In the genomic region with DNA sequence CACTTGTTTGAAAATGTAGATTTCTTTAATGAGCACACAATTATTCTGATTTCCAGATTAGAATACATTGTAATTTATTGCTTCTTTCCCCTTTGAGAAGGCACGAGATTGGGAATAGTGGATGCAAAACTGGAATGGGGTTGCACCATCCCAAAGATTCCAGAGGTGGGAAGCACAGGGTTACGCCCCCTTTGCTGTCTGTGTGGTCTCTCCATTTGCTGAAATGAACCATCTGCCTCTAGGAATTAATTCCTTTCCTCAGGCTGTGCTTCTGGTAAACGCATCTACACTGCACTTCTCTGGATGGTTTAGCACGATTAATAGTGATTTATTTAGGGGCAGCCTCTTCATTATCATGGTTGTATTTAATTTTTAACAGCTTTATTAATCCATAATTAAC, we compare ENCODE assay signal across 23 mouse cellular contexts. TPM values are rescaled to one million over a fixed set of nuclear protein-coding genes. Genes with fewer than 3 reads are reported as not detected.
"Had no signal": no experiment of that assay in that cellular context is flagged by ENCODE, and none has a peak within 500 bp of the region (broad histone marks: within the 10 kb centered on the region; RNA-seq: fewer than 3 reads in every experiment).

No protein-coding gene starts in this region.

- H3K4me2 ChIP-seq: intestine, embryonic 15.5 days; liver, embryonic 13.5 days; lung, embryonic 15.5 days; midbrain, embryonic 12.5 days; midbrain, embryonic 15.5 days; neural tube, embryonic 12.5 days; neural tube, embryonic 15.5 days had no signal

- H3K9ac ChIP-seq: intestine, embryonic 15.5 days; liver, embryonic 13.5 days; lung, embryonic 15.5 days; midbrain, embryonic 12.5 days; midbrain, embryonic 15.5 days; neural tube, embryonic 12.5 days; neural tube, embryonic 15.5 days had no signal

- H3K4me3 ChIP-seq: intestine, embryonic 15.5 days; left cerebral cortex, adult 2 months; liver, embryonic 13.5 days; lung, embryonic 15.5 days; midbrain, embryonic 12.5 days; midbrain, embryonic 15.5 days; neural tube, embryonic 12.5 days; neural tube, embryonic 15.5 days had no signal

- ATAC-seq: hindbrain, embryonic 16.5 days; intestine, embryonic 15.5 days; midbrain, embryonic 15.5 days had no signal

- H3K36me3 ChIP-seq: intestine, embryonic 15.5 days; liver, embryonic 13.5 days; lung, embryonic 15.5 days; midbrain, embryonic 12.5 days; midbrain, embryonic 15.5 days; neural tube, embryonic 12.5 days; neural tube, embryonic 15.5 days had no signal

- H3K9me3 ChIP-seq: intestine, embryonic 15.5 days; liver, embryonic 13.5 days; lung, embryonic 15.5 days; midbrain, embryonic 12.5 days; midbrain, embryonic 15.5 days; neural tube, embryonic 12.5 days; neural tube, embryonic 15.5 days had no signal

- H3K27ac ChIP-seq: intestine, embryonic 15.5 days; left cerebral cortex, adult 2 months; liver, embryonic 13.5 days; lung, embryonic 15.5 days; midbrain, embryonic 12.5 days; midbrain, embryonic 15.5 days; neural tube, embryonic 12.5 days; neural tube, embryonic 15.5 days; stomach, postnatal 0 days had no signal

- H3K4me1 ChIP-seq: intestine, embryonic 15.5 days; liver, embryonic 13.5 days; lung, embryonic 15.5 days; midbrain, embryonic 12.5 days; midbrain, embryonic 15.5 days; neural tube, embryonic 12.5 days; neural tube, embryonic 15.5 days had no signal

- H3K27me3 ChIP-seq: intestine, embryonic 15.5 days; liver, embryonic 13.5 days; lung, embryonic 15.5 days; midbrain, embryonic 12.5 days; midbrain, embryonic 15.5 days; neural tube, embryonic 12.5 days; neural tube, embryonic 15.5 days had no signal

- DNase-seq: kidney, adult 11 months; layer of hippocampus, postnatal 36 days; liver, embryonic 13.5 days; right cerebral cortex, adult 18-20 months; right cerebral cortex, postnatal 14 days; right cerebral cortex, postnatal 4 days; thymus, adult 2 months; thymus, postnatal 14 days; thymus, postnatal 4 days had no signal

RNA-seq across cellular contexts. Expression of a gene that starts 11.7 kb away (rescaled TPM):
- polyA plus RNA-seq: hindbrain, embryonic 16.5 days; intestine, embryonic 15.5 days; limb, embryonic 11.5 days; limb, embryonic 14.5 days; liver, adult 2 months; liver, embryonic 13.5 days; liver, embryonic 16.5 days; lung, embryonic 15.5 days; midbrain, embryonic 12.5 days; midbrain, embryonic 15.5 days; neural tube, embryonic 12.5 days; neural tube, embryonic 15.5 days; stomach, embryonic 14.5 days; stomach, postnatal 0 days; thymus, adult 2 months had no signal
